Mouse (Mus musculus) kidney, embryonic 14.5 days (tissue): ENCODE results near the gene Tmc5. TPM values are rescaled to one million over a fixed set of nuclear protein-coding genes. Genes with fewer than 3 reads are reported as not detected.
A peak's percentile ranks its signal among the peaks of the same experiment; 100 is the strongest.

Experiments
- ATAC-seq: fragments of 200-750 bp; cut with Nextera tagmentation; 2 replicates; pipeline ENCODE4 v1.8.0; 2017; ENCODE audit warnings: moderate number of reproducible peaks, mild to moderate bottlenecking, moderate TSS enrichment, moderate library complexity; ENCODE audit not compliant: low FRiP score, low TSS enrichment
- H3K27ac ChIP-seq: fragments of 300-500 bp; sonication (generic); 2 replicates; pipeline ENCODE4 v1.5.1; 2014; ENCODE audit warnings: low read depth, mild to moderate bottlenecking, low read length, moderate library complexity, mixed read lengths
- H3K27me3 ChIP-seq: fragments of 300-500 bp; sonication (generic); 2 replicates; pipeline ENCODE4 v1.6.1; 2014; ENCODE audit warnings: mild to moderate bottlenecking, low read length; ENCODE audit not compliant: control insufficient read depth, insufficient read depth
- H3K36me3 ChIP-seq: fragments of 300-500 bp; sonication (generic); 2 replicates; pipeline ENCODE4 v1.6.1; 2014; ENCODE audit warnings: low read length, mixed read lengths; ENCODE audit not compliant: control insufficient read depth, insufficient read depth
- H3K4me1 ChIP-seq: fragments of 300-500 bp; sonication (generic); 2 replicates; pipeline ENCODE4 v1.6.1; 2014; ENCODE audit warnings: low read length, mixed read lengths; ENCODE audit not compliant: control insufficient read depth, insufficient read depth
- H3K4me2 ChIP-seq: fragments of 300-500 bp; sonication (generic); replicated peaks from 2 replicates; pipeline ENCODE4 v1.6.1; 2014; ENCODE audit warnings: low read depth, mild to moderate bottlenecking, low read length
- H3K4me3 ChIP-seq: fragments of 300-500 bp; sonication (generic); 2 replicates; pipeline ENCODE4 v1.5.1; 2014; ENCODE audit warnings: mild to moderate bottlenecking, low read length
- H3K9ac ChIP-seq: fragments of 300-500 bp; sonication (generic); 2 replicates; pipeline ENCODE4 v1.6.1; 2014; ENCODE audit warnings: low read depth, mild to moderate bottlenecking, low read length, moderate library complexity
- H3K9me3 ChIP-seq: fragments of 300-500 bp; sonication (generic); 2 replicates; pipeline ENCODE4 v1.6.1; 2016; ENCODE audit warnings: low read length; ENCODE audit not compliant: control insufficient read depth
- WGBS: fragments of 180-500 bp; shearing (Covaris S2); extraction: QIAGEN DNeasy Blood & Tissue Kit; methylation state at CpG from one replicate; pipeline ENCODE4 v1.1.7; 2014; 5-methylcytosine and 5-hydroxymethylcytosine counted together
- polyA plus RNA-seq: library from polyadenylated mRNA; unstranded; fragments of >200 nt; fragmentation: Nextera tagmentation; extraction: Ambion mirVana; gene quantifications from 2 replicates; pipeline ENCODE4 v1.2.1, GENCODE M21; 2014

Tmc5 gene
- polyA plus RNA-seq, 1 experiment from 2014 or later: not detected

DNA sequence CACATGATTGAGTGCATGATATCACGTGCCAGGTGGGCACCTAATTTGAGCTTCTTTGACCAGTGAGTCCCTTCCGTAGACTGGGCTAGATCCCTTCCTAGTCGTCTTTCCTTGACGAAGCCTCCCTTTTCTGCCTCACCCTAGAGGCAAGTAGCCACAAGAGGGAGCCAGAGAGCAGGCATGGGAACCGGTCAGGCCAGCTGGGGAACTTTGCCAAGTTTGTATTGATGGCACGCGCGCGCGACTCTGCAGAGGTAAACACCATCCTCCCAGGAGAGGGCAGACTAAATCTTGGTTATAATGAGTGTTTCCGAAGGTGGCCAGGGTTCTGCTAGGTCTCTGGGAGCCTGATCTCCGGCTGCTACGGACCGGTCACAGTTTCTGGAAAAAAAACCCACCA, 1.9 kb upstream of the Tmc5 start:
- Histone ChIP-seq H3K27ac (no peak overlapping the region), H3K27me3 (peaks cover 16% of the 10 kb centered on the region), H3K36me3 (no peaks in the 10 kb centered on the region), H3K4me1 (peaks cover 12% of the 10 kb centered on the region; the same call in 1 of the 2 replicates), H3K9me3 (no peaks in the 10 kb centered on the region), H3K4me2 (peak overlapping the region; percentile 28), H3K4me3 (0 out of 2 replicates have a peak overlapping the region, but pooled peaks have one; percentile 11), H3K9ac (no peak overlapping the region)
- ATAC-seq: peak; percentile 63
- WGBS: 2% methylated on average over 14 of the region's 14 CpGs

DNA sequence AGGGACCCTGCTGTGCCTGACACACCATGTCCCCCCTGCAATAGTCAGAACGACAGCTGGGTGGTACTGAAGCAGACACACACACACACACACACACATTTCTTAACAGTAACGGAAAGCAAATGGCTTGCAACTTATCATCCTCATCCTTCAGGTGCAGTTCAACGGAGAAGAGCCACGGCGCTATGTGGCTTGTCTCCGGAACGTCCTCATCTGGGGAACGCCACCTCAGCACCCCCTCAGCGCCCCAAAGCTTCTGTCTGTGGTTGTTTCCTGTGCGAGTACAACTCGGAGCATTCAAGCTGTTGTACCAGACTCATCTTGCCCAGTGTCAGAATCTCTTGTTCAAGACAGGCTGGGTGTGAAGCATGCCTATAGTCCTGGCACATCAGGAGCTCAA, 826 bp upstream of the Tmc5 start:
- H3K4me1 ChIP-seq: peaks cover 12% of the 10 kb centered on the region; the same call in 1 of the 2 replicates
- 77% methylated on average over 11 of the region's 11 CpGs for WGBS
- no peaks in the 10 kb centered on the region for H3K36me3 ChIP-seq
- no peak overlapping the region for H3K9ac ChIP-seq
- no peak for ATAC-seq
- H3K27ac ChIP-seq: no peak overlapping the region
- no peaks in the 10 kb centered on the region for H3K9me3 ChIP-seq
- H3K27me3 ChIP-seq: peaks cover 16% of the 10 kb centered on the region
- H3K4me3 ChIP-seq: no peak overlapping the region
- no peak overlapping the region for H3K4me2 ChIP-seq

DNA sequence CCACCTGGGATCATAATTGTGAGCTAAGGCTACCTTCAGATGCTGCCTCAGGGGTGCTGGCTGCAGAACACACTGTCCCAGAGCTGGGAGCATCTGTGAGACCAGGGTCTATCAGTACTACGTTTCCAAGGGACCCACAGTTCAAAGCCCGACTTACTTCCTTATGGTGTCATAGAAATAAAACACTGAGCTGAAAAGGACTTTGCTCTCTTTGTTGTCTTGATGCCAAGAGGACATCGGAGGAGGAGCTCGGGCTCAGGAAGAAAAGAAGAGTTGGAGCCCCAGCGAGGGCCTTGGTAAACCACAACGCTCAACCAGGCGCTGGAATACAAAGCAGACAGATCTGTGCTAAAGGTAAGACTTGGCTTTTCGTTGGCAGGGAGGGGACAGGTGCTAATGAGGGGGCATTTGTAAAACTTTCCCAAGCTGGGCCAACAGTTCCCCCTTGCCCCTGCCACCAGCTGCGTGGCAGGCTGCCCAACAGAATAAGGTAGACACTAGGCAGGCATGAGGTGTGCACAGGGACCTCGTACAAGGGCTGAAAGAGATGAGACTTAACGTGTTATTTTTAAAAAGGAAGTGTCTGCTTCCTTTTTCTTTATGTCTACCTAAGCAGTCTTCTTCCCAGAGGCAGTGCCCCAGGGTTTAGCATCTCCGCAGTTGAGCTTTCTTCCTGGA, 3.0 kb downstream of the Tmc5 start:
- Histone ChIP-seq H3K36me3 (no peaks in the 10 kb centered on the region), H3K9me3 (no peaks in the 10 kb centered on the region), H3K4me3 (no peak overlapping the region), H3K27ac (no peak overlapping the region), H3K4me2 (no peak overlapping the region), H3K9ac (no peak overlapping the region), H3K4me1 (peaks cover 9% of the 10 kb centered on the region; the same call in 1 of the 2 replicates), H3K27me3 (peaks cover 16% of the 10 kb centered on the region)
- ATAC-seq: no peak
- 69% methylated on average over 12 of the region's 12 CpGs for WGBS

GRCm38 (mm10) chr7:118604842-118605241, 7.7 kb downstream of the Tmc5 start:
- Histone ChIP-seq H3K36me3 (no peaks in the 10 kb centered on the region), H3K4me1 (no peaks in the 10 kb centered on the region), H3K9ac (no peak overlapping the region), H3K4me2 (no peak overlapping the region), H3K27me3 (no peaks in the 10 kb centered on the region), H3K4me3 (no peak overlapping the region), H3K9me3 (no peaks in the 10 kb centered on the region), H3K27ac (no peak overlapping the region)
- no peak for ATAC-seq
- 85% methylated on average over 8 of the region's 8 CpGs for WGBS

DNA sequence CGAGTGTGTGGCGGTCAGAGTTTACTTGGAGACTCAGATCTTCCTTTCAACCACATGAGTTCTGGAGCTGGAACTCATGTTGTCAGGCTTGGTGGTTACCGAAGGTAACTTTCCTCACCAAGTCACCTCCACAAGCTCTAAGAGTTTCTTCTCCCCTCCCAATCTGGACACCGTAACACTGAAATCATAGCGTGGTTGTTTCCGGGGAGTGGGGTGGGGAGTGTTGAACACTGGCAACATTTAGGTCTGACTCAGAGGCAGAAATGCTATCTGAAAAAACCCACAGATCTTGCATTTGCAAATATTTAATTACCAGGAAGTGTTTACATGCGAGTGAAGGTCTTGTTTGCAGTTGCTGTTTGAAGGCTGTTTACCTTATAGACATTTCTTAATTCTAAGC, 12.7 kb downstream of the Tmc5 start:
- ATAC-seq: no peak
- Histone ChIP-seq H3K36me3 (no peaks in the 10 kb centered on the region), H3K4me3 (no peak overlapping the region), H3K4me1 (no peaks in the 10 kb centered on the region), H3K4me2 (no peak overlapping the region), H3K27me3 (no peaks in the 10 kb centered on the region), H3K27ac (no peak overlapping the region), H3K9me3 (no peaks in the 10 kb centered on the region), H3K9ac (no peak overlapping the region)
- WGBS: 91% methylated on average over 7 of the region's 7 CpGs

DNA sequence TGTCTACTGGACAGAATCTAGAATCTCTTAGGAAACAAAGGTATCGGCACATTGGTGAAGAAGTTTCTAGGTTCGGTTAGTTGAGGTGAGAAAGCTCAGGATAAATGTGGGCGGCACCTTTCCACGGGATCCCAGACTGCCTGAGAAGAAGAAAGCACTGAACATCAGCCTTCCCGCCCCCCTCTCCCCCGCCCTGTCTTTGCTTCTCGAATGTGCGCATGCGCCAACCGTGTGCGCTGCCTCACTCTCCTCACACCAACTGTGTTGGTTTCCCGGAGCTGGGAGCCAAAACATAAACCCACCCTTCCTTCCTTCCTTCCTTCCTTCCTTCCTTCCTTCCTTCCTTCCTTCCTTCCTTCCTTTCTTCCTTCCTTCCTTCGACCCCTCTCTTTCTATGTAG, 13.6 kb downstream of the Tmc5 start:
- Histone ChIP-seq H3K4me3 (no peak overlapping the region), H3K9me3 (no peaks in the 10 kb centered on the region), H3K27ac (no peak overlapping the region), H3K36me3 (no peaks in the 10 kb centered on the region), H3K4me1 (no peaks in the 10 kb centered on the region), H3K27me3 (no peaks in the 10 kb centered on the region), H3K9ac (no peak overlapping the region), H3K4me2 (no peak overlapping the region)
- ATAC-seq: no peak
- WGBS: 87% methylated on average over 13 of the region's 13 CpGs

GRCm38 (mm10) chr7:118611185-118611749, 14.2 kb downstream of the Tmc5 start:
- Histone ChIP-seq H3K4me3 (no peak overlapping the region), H3K4me1 (no peaks in the 10 kb centered on the region), H3K9ac (no peak overlapping the region), H3K9me3 (no peaks in the 10 kb centered on the region), H3K36me3 (no peaks in the 10 kb centered on the region), H3K27ac (no peak overlapping the region), H3K27me3 (no peaks in the 10 kb centered on the region), H3K4me2 (no peak overlapping the region)
- 84% methylated on average over 4 of the region's 4 CpGs for WGBS
- no peak for ATAC-seq

- WGBS: 74% methylated on average over 8 of the region's 8 CpGs
- no peaks in the 10 kb centered on the region for H3K9me3 ChIP-seq
- ATAC-seq: 0 out of 2 replicates have a peak, but pooled peaks have one; percentile 52
Measured at GRCm38 (mm10) chr7:118611933-118612332, 14.8 kb downstream of the Tmc5 start.

DNA sequence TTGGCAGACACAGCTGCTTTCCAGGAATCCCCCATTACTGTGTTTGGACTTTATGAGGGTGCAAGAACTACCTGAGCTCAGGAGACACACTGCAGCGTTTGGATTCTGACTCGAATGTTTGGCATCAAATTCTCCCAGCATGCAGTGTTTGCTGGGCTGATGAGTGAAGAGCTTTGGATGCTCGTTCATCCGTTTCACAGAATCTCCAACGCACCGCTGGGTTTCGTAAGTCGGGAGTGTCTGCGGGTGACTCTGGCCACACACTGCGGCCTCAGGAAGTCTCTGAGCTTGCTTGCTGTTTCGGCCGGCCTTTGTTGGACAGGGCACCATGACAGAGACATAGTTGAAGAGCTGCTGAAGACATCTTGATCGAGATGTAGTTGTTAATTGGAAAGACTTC, 17.0 kb downstream of the Tmc5 start:
- no peak overlapping the region for H3K4me3 ChIP-seq
- no peak overlapping the region for H3K4me2 ChIP-seq
- no peaks in the 10 kb centered on the region for H3K4me1 ChIP-seq
- H3K27ac ChIP-seq: no peak overlapping the region
- H3K27me3 ChIP-seq: no peaks in the 10 kb centered on the region
- H3K36me3 ChIP-seq: no peaks in the 10 kb centered on the region
- 41% methylated on average over 13 of the region's 13 CpGs for WGBS
- ATAC-seq: peak; percentile 49; the same call in 1 of the 2 replicates
- H3K9ac ChIP-seq: no peak overlapping the region
- H3K9me3 ChIP-seq: no peaks in the 10 kb centered on the region

More at GRCm38 (mm10) chr7:118611933-118612332, 14.8 kb downstream of the Tmc5 start:
- no peaks in the 10 kb centered on the region for H3K27me3 ChIP-seq
- H3K4me3 ChIP-seq: no peak overlapping the region
- H3K9ac ChIP-seq: no peak overlapping the region
- H3K36me3 ChIP-seq: no peaks in the 10 kb centered on the region
- no peak overlapping the region for H3K4me2 ChIP-seq
- H3K27ac ChIP-seq: no peak overlapping the region
- H3K4me1 ChIP-seq: no peaks in the 10 kb centered on the region
